Mouse (Mus musculus) bone marrow, adult 2 months (tissue): ENCODE results near the gene Cxcr5. TPM values are rescaled to one million over a fixed set of nuclear protein-coding genes. Genes with fewer than 3 reads are reported as not detected.

Experiments
- H3K27ac ChIP-seq: fragments of 200-500 bp; 2 replicates; pipeline ENCODE4 v1.5.1; 2012; ENCODE audit warnings: low read depth, mild to moderate bottlenecking, control low read depth, inconsistent platforms, low read length; ENCODE audit not compliant: control insufficient read depth, poor library complexity, insufficient read depth
- H3K4me1 ChIP-seq: fragments of 200-500 bp; 2 replicates; pipeline ENCODE4 v1.6.1; 2011; ENCODE audit warnings: low read length; ENCODE audit not compliant: control insufficient read depth, insufficient read depth
- H3K4me3 ChIP-seq: fragments of 200-500 bp; replicated peaks from 2 replicates; pipeline ENCODE3; 2011; ENCODE audit warnings: mild to moderate bottlenecking, low read depth, low read length, control low read depth; ENCODE audit not compliant: control insufficient read depth
- CTCF ChIP-seq: fragments of 200-500 bp; IDR thresholded peaks from 2 replicates; pipeline ENCODE4 v1.5.1; 2011; ENCODE audit warnings: low read length, control low read depth; ENCODE audit not compliant: control insufficient read depth, insufficient read depth
- POLR2A ChIP-seq: fragments of 200-500 bp; IDR thresholded peaks from 2 replicates; pipeline ENCODE4 v1.6.1; 2011; ENCODE audit warnings: low read depth, mild to moderate bottlenecking, control low read depth, low read length, borderline replicate concordance; ENCODE audit not compliant: control insufficient read depth
- WGBS: fragments of 180-500 bp; shearing (Covaris S2); methylation state at CpG from one replicate; pipeline ENCODE4 v1.1.7; 2018; 5-methylcytosine and 5-hydroxymethylcytosine counted together
- polyA plus RNA-seq: library from polyadenylated mRNA; stranded (reverse); fragments of >200 nt; gene quantifications from 2 replicates; pipeline ENCODE4 v1.2.4, GENCODE M21; 2011; ENCODE audit warnings: low replicate concordance; ENCODE audit not compliant: missing spikeins, insufficient read depth, insufficient read length

The Cxcr5 gene
- polyA plus RNA-seq, 1 experiment, result 13.4 TPM

- Histone ChIP-seq H3K27ac (no peak overlapping the region), H3K4me3 (no peak overlapping the region), H3K4me1 (peaks cover 15% of the 10 kb centered on the region)
- TF ChIP-seq POLR2A, result 0 out of 2 replicates have a peak, but pooled peaks have one; percentile 4
- no peak for TF ChIP-seq CTCF
- 83% methylated on average over 19 of the region's 19 CpGs for WGBS
These were observed 52.8 kb downstream of the Cxcr5 start for GRCm38 (mm10) chr9:44508721-44509486.

DNA sequence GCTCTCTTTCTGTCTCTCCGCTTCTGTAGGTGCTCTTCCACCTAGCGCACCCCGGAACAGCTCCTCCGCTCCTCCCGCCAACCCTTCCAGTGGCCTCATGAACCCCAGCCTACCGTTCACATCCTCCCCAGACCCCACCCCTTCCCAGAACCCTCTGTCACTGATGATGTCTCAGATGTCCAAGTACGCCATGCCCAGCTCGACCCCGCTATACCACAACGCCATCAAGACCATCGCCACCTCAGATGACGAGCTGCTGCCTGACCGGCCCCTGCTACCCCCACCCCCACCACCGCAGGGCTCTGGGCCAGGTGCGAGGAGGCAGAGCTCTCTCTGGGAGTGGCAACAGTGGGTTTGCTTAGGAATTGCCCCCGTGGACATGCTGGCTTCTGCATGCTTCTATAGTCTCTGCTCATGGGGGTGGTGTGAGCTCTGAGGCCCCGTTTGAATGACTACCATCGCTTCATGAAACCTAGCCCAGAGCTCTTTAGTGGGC is 53.5 kb downstream of the Cxcr5 start:
- TF ChIP-seq CTCF (no peak), POLR2A (no peak)
- no peak overlapping the region for H3K4me3 ChIP-seq
- peaks cover 9% of the 10 kb centered on the region for H3K4me1 ChIP-seq
- H3K27ac ChIP-seq, result no peak overlapping the region
- 91% methylated on average over 18 of the region's 18 CpGs for WGBS

DNA sequence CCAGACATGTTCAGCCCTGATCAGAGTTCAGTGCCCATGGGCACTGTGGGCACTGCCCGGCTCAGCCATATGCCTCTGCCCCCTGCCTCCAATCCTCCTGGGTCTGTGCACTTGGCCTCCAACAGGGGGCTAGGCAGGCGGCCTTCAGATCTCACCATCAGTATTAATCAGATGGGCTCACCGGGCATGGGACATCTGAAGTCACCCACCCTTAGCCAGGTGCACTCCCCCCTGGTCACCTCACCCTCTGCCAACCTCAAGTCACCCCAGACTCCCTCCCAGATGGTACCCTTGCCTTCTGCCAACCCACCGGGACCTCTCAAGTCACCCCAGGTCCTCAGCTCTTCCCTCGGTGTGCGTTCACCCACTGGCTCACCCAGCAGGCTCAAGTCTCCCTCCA is 54.3 kb downstream of the Cxcr5 start:
- Histone ChIP-seq H3K27ac (no peak overlapping the region), H3K4me3 (no peak overlapping the region), H3K4me1 (peaks cover 6% of the 10 kb centered on the region)
- WGBS, result 92% methylated on average over 6 of the region's 6 CpGs
- TF ChIP-seq POLR2A, result no peak
- TF ChIP-seq CTCF, result no peak

DNA sequence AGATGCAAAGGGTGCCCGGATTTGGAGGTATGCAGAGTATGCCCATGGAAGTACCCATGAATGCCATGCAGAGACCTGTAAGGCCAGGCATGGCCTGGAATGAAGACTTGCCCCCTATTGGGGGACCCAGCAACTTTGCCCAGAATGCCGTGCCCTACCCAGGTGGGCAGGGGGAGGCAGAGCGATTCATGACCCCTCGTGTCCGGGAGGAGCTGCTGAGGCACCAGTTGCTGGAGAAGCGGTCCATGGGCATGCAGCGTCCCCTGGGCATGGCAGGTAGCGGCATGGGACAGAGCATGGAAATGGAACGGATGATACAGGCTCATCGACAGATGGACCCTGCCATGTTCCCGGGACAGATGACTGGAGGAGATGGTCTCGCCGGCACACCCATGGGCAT is 55.1 kb downstream of the Cxcr5 start:
- Histone ChIP-seq H3K27ac (no peak overlapping the region; the same call in 1 of the 2 replicates), H3K4me1 (peaks cover 4% of the 10 kb centered on the region), H3K4me3 (no peak overlapping the region)
- WGBS, result 88% methylated on average over 13 of the region's 13 CpGs
- TF ChIP-seq CTCF (no peak), POLR2A (no peak)

DNA sequence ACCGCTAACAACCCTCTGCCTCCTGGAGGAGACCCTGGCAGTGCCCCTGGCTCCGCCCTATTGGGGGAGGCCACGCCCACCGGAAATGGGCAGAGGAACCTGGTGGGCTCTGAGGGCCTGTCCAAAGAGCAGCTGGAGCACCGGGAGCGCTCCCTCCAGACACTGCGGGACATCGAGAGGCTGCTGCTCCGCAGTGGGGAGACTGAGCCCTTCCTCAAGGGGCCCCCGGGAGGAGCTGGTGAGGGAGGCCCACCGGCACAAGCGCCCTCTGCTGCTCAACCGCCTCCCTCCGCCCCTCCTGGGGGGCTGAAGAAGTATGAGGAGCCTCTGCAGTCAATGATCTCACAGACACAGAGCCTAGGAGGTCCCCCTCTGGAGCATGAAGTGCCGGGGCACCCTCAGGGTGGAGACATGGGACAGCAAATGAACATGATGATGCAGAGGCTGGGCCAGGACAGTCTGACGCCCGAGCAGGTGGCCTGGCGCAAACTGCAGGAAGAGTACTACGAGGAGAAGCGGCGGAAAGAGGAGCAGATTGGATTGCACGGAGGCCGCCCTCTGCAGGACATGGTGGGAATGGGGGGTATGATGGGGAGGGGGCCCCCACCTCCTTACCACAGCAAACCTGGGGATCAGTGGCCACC is 55.7 kb downstream of the Cxcr5 start:
- WGBS, result 69% methylated on average over 23 of the region's 23 CpGs
- Histone ChIP-seq H3K4me3 (no peak overlapping the region), H3K4me1 (no peaks in the 10 kb centered on the region; the same call in 1 of the 2 replicates), H3K27ac (no peak overlapping the region)
- TF ChIP-seq CTCF (peak; percentile 21; the same call in 1 of the 2 replicates), POLR2A (no peak)

DNA sequence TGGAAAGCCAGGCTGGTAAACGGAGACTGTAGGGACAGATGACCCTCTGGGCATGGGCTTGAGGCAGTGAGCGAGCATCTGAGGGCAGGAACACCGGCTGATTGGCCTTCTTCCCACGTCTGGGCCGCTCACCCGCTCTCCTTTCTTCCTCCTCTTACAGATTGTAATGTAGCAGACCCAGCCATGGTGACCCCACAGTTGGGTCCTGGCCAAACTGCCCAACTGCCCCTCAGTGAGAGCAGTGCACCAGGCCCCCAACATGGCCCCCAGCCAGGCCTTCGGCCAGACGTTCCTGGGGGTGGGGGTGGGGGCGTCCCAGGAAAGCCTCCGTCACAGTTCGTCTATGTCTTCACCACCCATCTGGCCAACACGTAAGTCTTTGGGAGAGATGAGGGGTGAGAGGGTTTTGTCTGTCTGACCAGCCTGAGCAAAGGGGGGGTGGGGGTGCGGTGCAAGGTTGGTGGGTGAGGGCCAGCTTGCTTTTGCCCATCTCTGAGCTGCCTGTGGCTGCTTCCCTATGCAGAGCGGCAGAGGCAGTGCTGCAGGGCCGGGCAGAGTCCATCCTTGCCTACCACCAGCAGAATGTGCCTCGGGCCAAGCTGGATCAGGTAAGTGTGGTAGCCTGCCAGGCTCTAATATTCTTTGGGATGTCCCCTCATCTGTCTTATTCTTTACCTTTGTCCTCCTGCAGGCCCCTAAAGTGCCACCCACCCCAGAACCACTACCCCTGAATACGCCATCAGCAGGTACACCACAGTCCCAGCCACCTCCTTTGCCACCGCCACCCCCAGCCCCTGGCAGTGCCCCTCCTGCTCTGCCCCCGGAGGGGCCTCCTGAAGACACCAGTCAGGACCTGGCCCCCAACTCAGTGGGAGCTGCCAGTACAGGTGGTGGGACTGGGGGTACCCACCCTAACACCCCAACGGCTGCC is 56.5 kb downstream of the Cxcr5 start:
- Histone ChIP-seq H3K27ac (peak overlapping the region; percentile 20; the same call in 1 of the 2 replicates), H3K4me1 (no peaks in the 10 kb centered on the region), H3K4me3 (no peak overlapping the region)
- TF ChIP-seq POLR2A (no peak), CTCF (no peak)
- WGBS, result 85% methylated on average over 20 of the region's 20 CpGs

GRCm38 (mm10) chr9:44502006-44502405 is 59.7 kb downstream of the Cxcr5 start:
- WGBS, result 6% methylated on average over 4 of the region's 4 CpGs
- TF ChIP-seq CTCF (peak; percentile 95), POLR2A (no peak)
- no peak overlapping the region for H3K4me3 ChIP-seq

More at GRCm38 (mm10) chr9:44502006-44502405, 59.7 kb downstream of the Cxcr5 start:
- H3K27ac ChIP-seq, result no peak overlapping the region
- no peaks in the 10 kb centered on the region for H3K4me1 ChIP-seq
